Mouse (Mus musculus): ENCODE results near the gene Fzr1. TPM values are rescaled to one million over a fixed set of nuclear protein-coding genes. Genes with fewer than 3 reads are reported as not detected.

Fzr1 gene
- total and polyA plus RNA-seq, 3 experiments = 20.7 to 115 TPM; not detected in 1

- TF ChIP-seq ZNF384 (IDR thresholded peaks at IDR 0.05; ENCODE audit: low read depth, low read length) (no peak), SIN3A (IDR thresholded peaks at IDR 0.05; ENCODE audit: low read length) (no peak), JUND (IDR thresholded peaks at IDR 0.05; ENCODE audit: low read depth, low read length) (no peak)
- no peak overlapping the region for H3K4me3 ChIP-seq (ENCODE audit: control insufficient read depth in 1 of 2, insufficient read depth in 1 of 2, low read depth in 2 of 2, low read length in 2 of 2)
- no peaks in the 10 kb centered on the region; a peak in 1 of 4 replicates for H3K36me3 ChIP-seq (ENCODE audit: control insufficient read depth in 1 of 2, insufficient read depth in 2 of 2, low read length in 2 of 2)
- no peaks in the 10 kb centered on the region for H3K9me3 ChIP-seq (replicated peaks; ENCODE audit: insufficient read depth, low read length)
- peaks cover 8% of the 10 kb centered on the region in 2 experiments; a peak in 3 of 4 replicates for H3K4me1 ChIP-seq (ENCODE audit: control insufficient read depth in 1 of 2, insufficient read depth in 2 of 2, low read length in 2 of 2)
- no peak for DNase-seq (ENCODE audit: low read depth, low spot score)
- no peaks in the 10 kb centered on the region; a peak in 1 of 4 replicates for H3K27me3 ChIP-seq (ENCODE audit: control insufficient read depth in 1 of 2, insufficient read depth in 2 of 2, low read length in 2 of 2)
- H3K27ac ChIP-seq (ENCODE audit: control insufficient read depth, low read depth, low read length) = no peak overlapping the region
- H3K79me2 ChIP-seq (ENCODE audit: control insufficient read depth, insufficient read depth, low read length, poor library complexity) = no peaks in the 10 kb centered on the region
- H3K9ac ChIP-seq (ENCODE audit: control insufficient read depth, low read depth, low read length, poor library complexity, severe bottlenecking) = no peak overlapping the region
These were observed 37.6 kb downstream of the Fzr1 start for GRCm38 (mm10) chr10:81340551-81341332.

GRCm38 (mm10) chr10:81336558-81336957 is 41.8 kb downstream of the Fzr1 start:
- H3K4me3 ChIP-seq (ENCODE audit: control insufficient read depth in 1 of 2, insufficient read depth in 1 of 2, low read depth in 2 of 2, low read length in 2 of 2) = no peak overlapping the region
- TF ChIP-seq NELFE (IDR thresholded peaks at IDR 0.05; ENCODE audit: low read depth, low read length) (no peak), JUND (IDR thresholded peaks at IDR 0.05; ENCODE audit: low read depth, low read length) (no peak), ZNF384 (IDR thresholded peaks at IDR 0.05; ENCODE audit: low read depth, low read length) (no peak), ZKSCAN1 (IDR thresholded peaks at IDR 0.05; ENCODE audit: low read depth, low read length) (no peak), MEF2A (IDR thresholded peaks at IDR 0.05; ENCODE audit: extremely low read depth, insufficient replicate concordance, low read depth, low read length, poor library complexity, severe bottlenecking) (no peak), ETS1 (IDR thresholded peaks at IDR 0.05; ENCODE audit: low read depth, low read length) (no peak), SIN3A (IDR thresholded peaks at IDR 0.05; ENCODE audit: low read length) (no peak), EP300 (IDR thresholded peaks at IDR 0.05; ENCODE audit: low read depth in 1 of 2, low read length in 2 of 2) (no peak), MYB (IDR thresholded peaks at IDR 0.05; ENCODE audit: low read depth, low read length) (no peak), MYC (IDR thresholded peaks at IDR 0.05; ENCODE audit: low read depth, low read length) (no peak)
- no peaks in the 10 kb centered on the region; a peak in 1 of 4 replicates for H3K27me3 ChIP-seq (ENCODE audit: control insufficient read depth in 1 of 2, insufficient read depth in 2 of 2, low read length in 2 of 2)
- H3K9ac ChIP-seq (ENCODE audit: control insufficient read depth, low read depth, low read length, poor library complexity, severe bottlenecking) = no peak overlapping the region
- H3K4me1 ChIP-seq (ENCODE audit: control insufficient read depth in 1 of 2, insufficient read depth in 2 of 2, low read length in 2 of 2) = no peaks in the 10 kb centered on the region
- DNase-seq (ENCODE audit: low read depth, low spot score) = no peak
- H3K9me3 ChIP-seq (replicated peaks; ENCODE audit: insufficient read depth, low read length) = no peaks in the 10 kb centered on the region
- H3K79me2 ChIP-seq (ENCODE audit: control insufficient read depth, insufficient read depth, low read length, poor library complexity) = no peaks in the 10 kb centered on the region
- H3K27ac ChIP-seq (ENCODE audit: control insufficient read depth, low read depth, low read length) = no peak overlapping the region
- no peaks in the 10 kb centered on the region for H3K36me3 ChIP-seq (ENCODE audit: control insufficient read depth in 1 of 2, insufficient read depth in 2 of 2, low read length in 2 of 2)

Measured in MEL (cell line).